Mouse (Mus musculus): ENCODE data around the gene Hnmt.
"Not testable (repeated sequence)": the region's sequence is repeated elsewhere in the genome, so short reads cannot be mapped to it uniquely, and the experiment has no call there.

Gene Hnmt

DNA sequence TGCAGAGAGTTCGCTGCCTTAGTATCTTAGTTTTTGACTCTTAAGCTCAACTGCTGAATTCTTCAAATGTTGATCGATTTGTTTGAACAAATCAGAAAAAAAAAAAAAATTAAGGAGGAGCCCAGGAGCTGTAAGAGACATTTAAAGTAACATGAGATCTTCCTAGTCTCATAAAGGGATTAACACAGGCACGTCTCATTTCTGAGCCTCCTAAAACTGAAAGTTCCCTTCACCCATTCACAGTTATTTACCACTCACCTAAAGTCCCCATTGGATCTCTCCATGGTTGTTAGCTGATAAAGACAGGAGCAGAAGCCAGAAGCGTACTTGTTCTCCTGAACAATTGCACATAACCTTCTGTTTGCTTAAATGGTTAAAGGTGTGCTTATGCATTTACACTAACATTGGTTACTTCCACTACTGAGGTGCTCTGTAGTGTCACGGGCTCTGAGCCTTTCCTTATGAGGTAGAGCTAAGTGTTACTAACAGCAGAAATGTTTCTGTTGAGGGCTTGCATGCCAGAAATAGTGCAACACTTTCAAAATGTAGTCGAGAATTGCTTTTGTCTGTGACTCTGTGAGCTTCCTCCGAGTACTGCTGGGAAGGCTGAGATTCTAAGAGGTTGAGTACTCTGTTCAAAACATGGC, at the start of gene Hnmt:
Gene Hnmt (minus strand): TSS at position 51 of the 647 bp plus-strand sequence.
- no peak for DNase-seq (ENCODE audit: low read depth in 1 of 2, low spot score in 2 of 2)

DNA sequence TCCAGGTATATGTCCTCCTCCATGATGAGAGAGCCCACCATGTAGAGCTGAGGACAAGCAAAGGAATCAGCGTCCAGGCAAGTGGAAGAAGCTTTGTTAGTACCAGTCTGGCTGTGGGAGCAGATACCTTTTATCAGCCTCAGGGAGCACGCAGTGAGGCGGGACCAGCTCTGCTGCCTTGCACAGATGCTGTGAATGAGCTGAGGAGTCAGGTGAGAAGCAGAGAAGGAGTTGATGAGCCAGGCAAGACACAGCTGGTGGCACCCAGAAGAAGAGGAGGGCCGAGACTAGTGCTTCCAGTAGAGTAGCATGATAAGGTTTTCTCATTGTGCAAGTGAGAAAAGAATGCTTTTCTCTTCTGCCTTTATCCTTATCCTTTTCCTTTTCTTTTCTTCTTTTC, 47.3 kb upstream of the Hnmt start, which contains the start of gene Tbpl2:
Gene Tbpl2 (minus strand): TSS at position 101 of the 400 bp plus-strand sequence.
- DNase-seq (ENCODE audit: low read depth in 1 of 2, low spot score in 2 of 2) = no peak

DNA sequence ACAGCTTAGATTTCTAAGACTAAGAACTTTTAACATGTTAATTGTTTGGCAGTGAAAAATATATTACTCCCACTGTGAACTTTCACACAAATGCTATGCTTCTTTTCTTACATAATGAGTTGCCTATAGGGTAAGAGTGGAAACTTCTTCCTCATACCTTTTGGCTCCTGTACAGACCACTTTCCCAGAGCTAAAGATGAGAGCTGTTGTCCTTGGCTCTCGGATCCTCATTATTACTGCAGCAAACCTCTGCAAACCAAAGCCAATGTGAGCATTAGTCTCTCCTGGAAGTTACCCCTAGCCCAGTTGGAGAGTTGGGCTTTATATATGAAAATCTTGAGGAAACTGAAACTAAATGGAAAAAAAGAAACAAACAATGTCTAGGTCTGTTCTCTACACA, 41.7 kb upstream of the Hnmt start:
- DNase-seq (ENCODE audit: low read depth in 1 of 2, low spot score in 2 of 2) = no peak

- DNase-seq (ENCODE audit: low read depth in 1 of 2, low spot score in 2 of 2) = no peak
These were observed 1.3 kb upstream of the Hnmt start for GRCm38 (mm10) chr2:24050459-24050858.

DNA sequence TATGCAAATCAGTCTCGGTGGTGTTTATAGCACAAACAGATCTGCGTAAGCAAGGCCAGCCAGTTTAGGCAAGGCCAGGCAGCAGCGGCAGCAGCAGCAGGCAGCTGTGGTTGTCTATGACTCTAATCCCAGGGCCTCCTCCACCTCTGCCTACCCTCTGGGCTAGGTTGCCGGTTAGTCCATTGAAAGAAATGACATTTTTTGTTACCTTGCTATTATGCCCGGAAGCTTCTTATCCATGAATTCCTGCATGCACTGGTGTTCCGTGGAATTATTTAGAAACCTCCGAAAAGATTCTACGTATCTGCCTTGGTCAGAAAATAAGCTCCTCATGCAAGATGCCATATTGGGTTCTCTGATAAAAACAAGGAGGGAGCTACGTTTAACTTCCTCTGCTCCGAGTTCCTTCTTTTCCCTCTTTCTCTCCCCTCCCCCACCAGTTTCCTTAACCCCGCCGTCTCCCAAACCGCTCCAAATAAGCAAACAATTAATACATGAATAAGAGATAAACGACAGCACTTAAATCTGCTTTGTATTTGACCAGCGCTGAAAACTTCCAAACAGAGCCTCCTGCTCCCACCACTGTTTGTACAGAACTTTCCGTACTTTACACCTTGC, 605 bp downstream of the Hnmt start:
- DNase-seq (ENCODE audit: low read depth in 1 of 2, low spot score in 2 of 2) = no peak

GRCm38 (mm10) chr2:24047551-24048479, 1.4 kb downstream of the Hnmt start:
- DNase-seq (ENCODE audit: low read depth in 1 of 2, low spot score in 2 of 2) = no peak

DNA sequence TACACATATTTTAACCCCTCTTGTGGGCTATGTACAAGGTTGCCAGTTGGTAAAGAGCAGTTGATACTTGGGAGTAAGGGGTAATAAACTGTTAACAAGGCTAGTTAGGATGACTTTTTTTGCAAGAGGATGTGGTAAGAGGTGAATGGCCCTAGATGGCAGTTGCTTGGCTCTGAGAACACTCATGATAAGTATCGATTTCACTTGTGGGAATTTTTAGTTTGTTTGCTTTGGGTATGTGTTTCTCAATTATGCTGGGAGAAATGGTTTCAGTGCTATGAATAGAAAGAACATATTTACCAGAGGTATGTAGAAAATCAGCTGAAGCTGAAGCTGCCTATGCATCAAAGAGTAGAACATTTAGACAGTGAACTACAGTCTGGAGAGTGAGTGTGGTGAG, 6.3 kb downstream of the Hnmt start:
- DNase-seq (ENCODE audit: low read depth in 1 of 2, low spot score in 2 of 2) = no peak

DNA sequence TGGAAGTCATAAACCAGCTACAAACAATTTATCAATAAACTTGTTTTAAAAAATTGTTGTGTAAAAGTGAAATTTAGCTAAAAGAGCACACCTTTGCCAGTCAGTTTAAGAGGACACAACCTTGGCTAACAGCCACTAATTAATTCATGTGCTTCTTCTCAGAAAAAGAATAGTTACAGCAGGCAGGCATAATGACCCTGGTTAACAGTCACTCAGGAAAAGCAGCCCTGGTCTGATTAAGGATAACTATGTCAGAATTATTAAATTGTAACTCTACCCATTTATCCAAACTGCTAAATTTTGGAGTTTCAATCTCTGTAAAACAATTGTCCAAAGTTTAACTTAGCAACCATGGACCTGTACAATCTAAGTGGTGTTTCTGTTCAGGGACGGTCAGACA, 8.7 kb downstream of the Hnmt start:
- no peak for DNase-seq (ENCODE audit: low read depth in 1 of 2, low spot score in 2 of 2)

DNA sequence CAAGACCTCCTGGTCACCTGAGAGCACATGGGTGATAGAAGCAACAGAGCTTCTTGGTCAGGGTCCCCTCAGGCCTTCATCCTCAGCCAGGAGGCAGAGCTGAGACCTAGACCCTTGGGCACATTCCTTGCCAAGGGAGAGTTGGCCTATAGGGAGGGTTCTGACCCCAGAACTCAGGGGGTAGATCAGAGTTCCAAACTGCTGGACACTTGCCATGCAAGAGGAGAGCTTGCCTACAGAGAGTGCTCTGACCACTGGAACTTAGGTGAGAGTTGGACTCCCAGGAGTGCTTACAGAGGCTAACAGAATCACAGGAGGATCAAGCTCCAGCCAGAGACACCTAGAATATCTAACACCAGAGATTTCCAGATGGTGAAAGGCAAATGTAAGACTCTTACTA, 29.8 kb downstream of the Hnmt start:
- DNase-seq (ENCODE audit: low read depth in 1 of 2, low spot score in 2 of 2) = not testable (repeated sequence)

GRCm38 (mm10) chr2:24018966-24019365, 30.2 kb downstream of the Hnmt start:
- no peak for DNase-seq (ENCODE audit: low read depth in 1 of 2, low spot score in 2 of 2)

- no peak for DNase-seq (ENCODE audit: low read depth in 1 of 2, low spot score in 2 of 2)
These were observed 34.2 kb downstream of the Hnmt start for GRCm38 (mm10) chr2:24014957-24015356.

GRCm38 (mm10) chr2:23999323-23999722, 49.9 kb downstream of the Hnmt start:
- no peak for DNase-seq (ENCODE audit: low read depth in 1 of 2, low spot score in 2 of 2)

GRCm38 (mm10) chr2:23998836-23999235, 50.4 kb downstream of the Hnmt start:
- no peak for DNase-seq (ENCODE audit: low read depth in 1 of 2, low spot score in 2 of 2)

GRCm38 (mm10) chr2:23996830-23997229, 52.4 kb downstream of the Hnmt start:
- no peak for DNase-seq (ENCODE audit: low read depth in 1 of 2, low spot score in 2 of 2)

GRCm38 (mm10) chr2:23990034-23990573, 59.1 kb downstream of the Hnmt start:
- DNase-seq (ENCODE audit: low read depth in 1 of 2, low spot score in 2 of 2) = not testable (repeated sequence)

DNA sequence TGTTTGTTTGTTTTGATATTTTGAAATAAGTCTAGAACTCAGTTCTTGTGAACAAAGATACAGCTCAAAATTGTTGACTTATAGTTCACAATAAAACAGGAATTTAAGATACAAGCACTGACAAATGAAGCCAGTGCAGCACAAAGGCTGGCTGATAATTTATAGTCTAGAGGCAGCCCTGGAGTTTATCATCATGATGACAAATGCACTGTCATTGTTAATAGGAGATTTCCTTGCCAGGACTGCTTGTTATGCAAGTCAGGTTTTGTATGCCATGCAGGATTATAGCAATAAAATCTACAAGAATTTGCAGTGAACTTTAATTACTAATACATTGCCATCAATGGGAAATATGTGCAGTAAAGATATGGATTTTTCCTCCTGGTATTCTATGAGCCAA, 61.9 kb downstream of the Hnmt start:
- DNase-seq (ENCODE audit: low read depth in 1 of 2, low spot score in 2 of 2) = no peak

- no peak for DNase-seq (ENCODE audit: low read depth in 1 of 2, low spot score in 2 of 2)
These were observed 65.9 kb downstream of the Hnmt start for GRCm38 (mm10) chr2:23983343-23983742.

DNA sequence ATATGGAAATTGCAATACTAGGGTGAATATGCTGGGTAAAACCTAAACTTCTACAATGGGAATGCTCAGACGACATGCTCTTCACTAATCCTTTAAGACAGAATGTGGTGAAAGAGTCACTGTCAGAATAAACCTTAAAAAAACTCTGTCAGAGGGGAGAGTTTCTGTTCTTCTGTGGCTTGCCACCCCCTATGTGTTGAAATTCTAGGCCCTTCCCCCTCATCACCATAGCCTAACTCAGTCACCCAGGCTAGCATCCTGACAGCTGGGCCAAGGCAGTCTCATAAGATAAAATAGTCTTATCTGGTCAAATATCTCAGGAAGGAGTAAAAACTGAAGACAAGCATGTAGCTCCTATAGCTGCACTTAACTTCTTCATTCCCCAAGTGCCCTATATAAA, 66.3 kb downstream of the Hnmt start:
- DNase-seq (ENCODE audit: low read depth in 1 of 2, low spot score in 2 of 2) = no peak

GRCm38 (mm10) chr2:23960659-23961274, 88.4 kb downstream of the Hnmt start:
- not testable (repeated sequence) for DNase-seq (ENCODE audit: low read depth in 1 of 2, low spot score in 2 of 2)
